Mouse (Mus musculus) ovary, adult 2 months (tissue): Measurements from ENCODE around the gene Fam47c. TPM values are rescaled to one million over a fixed set of nuclear protein-coding genes. Genes with fewer than 3 reads are reported as not detected.

Experiments
- polyA plus RNA-seq: library from polyadenylated mRNA; depleted of rRNA; stranded (reverse); fragments of >200 nt; gene quantifications from 2 replicates; pipeline ENCODE4 v1.2.3, GENCODE M21; 2012; rRNA removed

Fam47c gene
- polyA plus RNA-seq, result not detected in 2 replicates

GRCm38 (mm10) chrX:78737463-78737862, at the start of gene Fam47c:
TSS of gene Fam47c (plus strand) at chrX:78737763.

Other genes with a start within 250 kb of the Fam47c start
- 0.76 and 0.97 TPM in 2 replicates for gene Prrg1, start 153.9 kb upstream of the Fam47c start, polyA plus RNA-seq